Mouse (Mus musculus) MEL (cell line): ENCODE results near the gene Gpr146.

ENCODE experiments used
- CHD1 ChIP-seq: IDR thresholded peaks from 2 replicates; pipeline ENCODE4 v1.6.1; 2012; ENCODE audit warnings: low read depth, mild to moderate bottlenecking, inconsistent platforms, low read length, improper control_type of control experiment
- CTCF ChIP-seq, 3 experiments: IDR thresholded peaks in 2 of 3; conservative IDR thresholded peaks in 1 of 3; 2 replicates each; pipeline ENCODE4 v1.5.1; 2011 to 2012; ENCODE audit warnings: low read length in 3 of 3, low read depth in 2 of 3, mild to moderate bottlenecking in 2 of 3, improper control_type of control experiment in 1 of 3, inconsistent platforms in 1 of 3, mixed read lengths in 1 of 3, moderate library complexity in 1 of 3; ENCODE audit not compliant: control insufficient read depth in 1 of 3, insufficient read depth in 1 of 3, poor library complexity in 1 of 3, severe bottlenecking in 1 of 3
- EP300 ChIP-seq, 2 experiments: IDR thresholded peaks; 2 replicates each; pipeline ENCODE4 v1.6.1; 2011; ENCODE audit warnings: improper control_type of control experiment in 2 of 2, low read length in 2 of 2, low read depth in 1 of 2, mild to moderate bottlenecking in 1 of 2
- GATA1 ChIP-seq: IDR thresholded peaks from 2 replicates; pipeline ENCODE4 v1.6.1; 2011; ENCODE audit warnings: low read depth, low read length, improper control_type of control experiment
- JUND ChIP-seq: IDR thresholded peaks from 2 replicates; pipeline ENCODE4 v1.6.1; 2011; ENCODE audit warnings: low read depth, mild to moderate bottlenecking, improper control_type of control experiment, low read length
- MAZ ChIP-seq: IDR thresholded peaks from 2 replicates; pipeline ENCODE4 v1.6.1; 2012; ENCODE audit warnings: low read depth, mild to moderate bottlenecking, inconsistent platforms, low read length, improper control_type of control experiment
- MXI1 ChIP-seq: IDR thresholded peaks from 2 replicates; pipeline ENCODE4 v1.6.1; 2011; ENCODE audit warnings: mild to moderate bottlenecking, low read depth, low read length, improper control_type of control experiment
- MYB ChIP-seq: IDR thresholded peaks from 2 replicates; pipeline ENCODE4 v1.6.1; 2011; ENCODE audit warnings: mild to moderate bottlenecking, low read depth, low read length, improper control_type of control experiment
- POLR2A ChIP-seq, 2 experiments: IDR thresholded peaks; 2 replicates each; pipeline ENCODE4 v1.6.1; 2011 to 2012; ENCODE audit warnings: low read length in 2 of 2, mild to moderate bottlenecking in 2 of 2, control low read depth in 1 of 2, improper control_type of control experiment in 1 of 2, low read depth in 1 of 2, moderate library complexity in 1 of 2; ENCODE audit not compliant: control insufficient read depth in 1 of 2, insufficient read depth in 1 of 2, poor library complexity in 1 of 2
- POLR2AphosphoS2 ChIP-seq: IDR thresholded peaks from 2 replicates; pipeline ENCODE4 v1.6.1; 2011; ENCODE audit warnings: low read length, improper control_type of control experiment
- RAD21 ChIP-seq: IDR thresholded peaks from 2 replicates; pipeline ENCODE4 v1.6.1; 2011; ENCODE audit warnings: mild to moderate bottlenecking, low read depth, low read length, improper control_type of control experiment
- TAL1 ChIP-seq: IDR thresholded peaks from 2 replicates; pipeline ENCODE4 v1.6.1; 2012; ENCODE audit warnings: mild to moderate bottlenecking, inconsistent platforms, low read length, moderate library complexity, mixed read lengths
- USF1 ChIP-seq: IDR thresholded peaks from 2 replicates; pipeline ENCODE4 v1.6.1; 2014; ENCODE audit warnings: low read depth, mild to moderate bottlenecking, inconsistent platforms, low read length, improper control_type of control experiment, moderate library complexity
- ZMIZ1 ChIP-seq: IDR thresholded peaks from 2 replicates; pipeline ENCODE4 v1.6.1; 2012; ENCODE audit warnings: low read depth, mild to moderate bottlenecking, inconsistent platforms, low read length, improper control_type of control experiment, moderate library complexity

- TF ChIP-seq POLR2A (IDR thresholded peaks at IDR 0.05; ENCODE audit: control insufficient read depth in 1 of 2, insufficient read depth in 1 of 2, low read depth in 1 of 2, low read length in 2 of 2, poor library complexity in 1 of 2), result no peak
- TF ChIP-seq CTCF (IDR thresholded peaks at IDR 0.05 in 2 of 3, conservative IDR thresholded peaks at IDR 0.05 in 1 of 3; ENCODE audit: control insufficient read depth in 1 of 3, insufficient read depth in 1 of 3, low read depth in 2 of 3, low read length in 3 of 3, poor library complexity in 1 of 3, severe bottlenecking in 1 of 3), result no peak
- TF ChIP-seq POLR2AphosphoS2, result no peak
- no peak for TF ChIP-seq CHD1
- no peak for TF ChIP-seq JUND
- no peak for TF ChIP-seq MYB
- no peak for TF ChIP-seq RAD21
- no peak for TF ChIP-seq TAL1
- TF ChIP-seq USF1, result no peak
- no peak for TF ChIP-seq GATA1
- TF ChIP-seq ZMIZ1, result no peak
- TF ChIP-seq EP300 (IDR thresholded peaks at IDR 0.05; ENCODE audit: low read depth in 1 of 2, low read length in 2 of 2), result no peak
- TF ChIP-seq MAZ, result no peak
- no peak for TF ChIP-seq MXI1
Observed at GRCm38 (mm10) chr5:139378986-139379629, 1.6 kb downstream of the Gpr146 start.
